Mouse (Mus musculus) MEL (cell line): ENCODE measurements around the gene Znhit6. TPM values are rescaled to one million over a fixed set of nuclear protein-coding genes. Genes with fewer than 3 reads are reported as not detected.

ENCODE experiments used
- DNase-seq: peaks from one replicate; pipeline ENCODE4 v3.0.0; 2011; ENCODE audit warnings: low read depth, low spot score
- H3K27ac ChIP-seq: 2 replicates; pipeline ENCODE4 v1.5.1; 2012; ENCODE audit warnings: low read depth, mild to moderate bottlenecking, control low read depth, low read length, moderate library complexity; ENCODE audit not compliant: control insufficient read depth
- H3K27me3 ChIP-seq, 2 experiments: fragments of 150-350 bp in 1 of 2; sonication (generic) in 1 of 2; 2 replicates each; pipeline ENCODE4 v1.6.1; 2012; ENCODE audit warnings: low read length in 2 of 2, mild to moderate bottlenecking in 2 of 2, improper control_type of control experiment in 1 of 2, moderate library complexity in 1 of 2; ENCODE audit not compliant: insufficient read depth in 2 of 2, control insufficient read depth in 1 of 2
- H3K36me3 ChIP-seq, 2 experiments: 2 replicates each; pipeline ENCODE4 v1.6.1; 2012 to 2014; ENCODE audit warnings: low read length in 2 of 2, improper control_type of control experiment in 1 of 2, inconsistent platforms in 1 of 2, mild to moderate bottlenecking in 1 of 2; ENCODE audit not compliant: insufficient read depth in 2 of 2, control insufficient read depth in 1 of 2
- H3K4me1 ChIP-seq, 2 experiments: fragments of 150-350 bp in 1 of 2; sonication (generic) in 1 of 2; 2 replicates each; pipeline ENCODE4 v1.6.1; 2012; ENCODE audit warnings: low read length in 2 of 2, improper control_type of control experiment in 1 of 2, mild to moderate bottlenecking in 1 of 2; ENCODE audit not compliant: insufficient read depth in 2 of 2, control insufficient read depth in 1 of 2
- H3K4me3 ChIP-seq, 2 experiments: fragments of 150-350 bp in 1 of 2; sonication (generic) in 1 of 2; 2 replicates each; pipeline ENCODE4 v1.5.1; 2012; ENCODE audit warnings: low read depth in 2 of 2, low read length in 2 of 2, mild to moderate bottlenecking in 2 of 2, moderate library complexity in 2 of 2, control low read depth in 1 of 2, improper control_type of control experiment in 1 of 2; ENCODE audit not compliant: control insufficient read depth in 1 of 2, insufficient read depth in 1 of 2
- H3K79me2 ChIP-seq: 2 replicates; pipeline ENCODE4 v1.6.1; 2012; ENCODE audit warnings: mild to moderate bottlenecking, low read length, moderate library complexity; ENCODE audit not compliant: control insufficient read depth, poor library complexity, insufficient read depth
- H3K9ac ChIP-seq: 2 replicates; pipeline ENCODE4 v1.6.1; 2012; ENCODE audit warnings: low read depth, mild to moderate bottlenecking, control low read depth, low read length, moderate library complexity; ENCODE audit not compliant: control insufficient read depth, poor library complexity, severe bottlenecking
- H3K9me3 ChIP-seq: fragments of 150-350 bp; sonication (generic); replicated peaks from 2 replicates; pipeline ENCODE4 v1.6.1; 2012; ENCODE audit warnings: mild to moderate bottlenecking, low read length, improper control_type of control experiment, moderate library complexity; ENCODE audit not compliant: insufficient read depth
- CHD2 ChIP-seq: IDR thresholded peaks from 2 replicates; pipeline ENCODE4 v1.6.1; 2011; ENCODE audit warnings: low read length, improper control_type of control experiment
- E2F4 ChIP-seq: IDR thresholded peaks from 2 replicates; pipeline ENCODE4 v1.6.1; 2011; ENCODE audit warnings: low read depth, low read length, improper control_type of control experiment, borderline replicate concordance
- ELF1 ChIP-seq: IDR thresholded peaks from 2 replicates; pipeline ENCODE4 v1.6.1; 2014; ENCODE audit warnings: low read depth, mild to moderate bottlenecking, inconsistent platforms, low read length, improper control_type of control experiment, moderate library complexity
- GABPA ChIP-seq: IDR thresholded peaks from 2 replicates; pipeline ENCODE4 v1.6.1; 2012; ENCODE audit warnings: low read depth, mild to moderate bottlenecking, inconsistent platforms, low read length, improper control_type of control experiment, moderate library complexity
- GATA1 ChIP-seq: IDR thresholded peaks from 2 replicates; pipeline ENCODE4 v1.6.1; 2011; ENCODE audit warnings: low read depth, low read length, improper control_type of control experiment
- HCFC1 ChIP-seq: IDR thresholded peaks from 2 replicates; pipeline ENCODE4 v1.6.1; 2012; ENCODE audit warnings: low read depth, mild to moderate bottlenecking, inconsistent platforms, low read length, improper control_type of control experiment, moderate library complexity
- JUND ChIP-seq: IDR thresholded peaks from 2 replicates; pipeline ENCODE4 v1.6.1; 2011; ENCODE audit warnings: low read depth, mild to moderate bottlenecking, improper control_type of control experiment, low read length
- KAT2A ChIP-seq: conservative IDR thresholded peaks from 2 replicates; pipeline ENCODE4 v1.6.1; 2012; ENCODE audit warnings: low read depth, low read length, improper control_type of control experiment, inconsistent platforms
- MAFK ChIP-seq: IDR thresholded peaks from 2 replicates; pipeline ENCODE4 v1.6.1; 2011; ENCODE audit warnings: low read depth, mild to moderate bottlenecking, low read length, improper control_type of control experiment, borderline replicate concordance
- MAX ChIP-seq: IDR thresholded peaks from 2 replicates; pipeline ENCODE4 v1.6.1; 2011; ENCODE audit warnings: low read length, improper control_type of control experiment
- MAZ ChIP-seq: IDR thresholded peaks from 2 replicates; pipeline ENCODE4 v1.6.1; 2012; ENCODE audit warnings: low read depth, mild to moderate bottlenecking, inconsistent platforms, low read length, improper control_type of control experiment
- MEF2A ChIP-seq: IDR thresholded peaks from 2 replicates; pipeline ENCODE4 v1.6.1; 2014; ENCODE audit warnings: low read depth, mild to moderate bottlenecking, inconsistent platforms, low read length, improper control_type of control experiment; ENCODE audit not compliant: poor library complexity, insufficient replicate concordance, severe bottlenecking; ENCODE audit errors: extremely low read depth
- MXI1 ChIP-seq: IDR thresholded peaks from 2 replicates; pipeline ENCODE4 v1.6.1; 2011; ENCODE audit warnings: mild to moderate bottlenecking, low read depth, low read length, improper control_type of control experiment
- MYB ChIP-seq: IDR thresholded peaks from 2 replicates; pipeline ENCODE4 v1.6.1; 2011; ENCODE audit warnings: mild to moderate bottlenecking, low read depth, low read length, improper control_type of control experiment
- MYC ChIP-seq: IDR thresholded peaks from 2 replicates; pipeline ENCODE4 v1.6.1; 2011; ENCODE audit warnings: low read depth, mild to moderate bottlenecking, low read length, improper control_type of control experiment, moderate library complexity
- NELFE ChIP-seq: IDR thresholded peaks from 2 replicates; pipeline ENCODE4 v1.6.1; 2011; ENCODE audit warnings: low read depth, low read length, improper control_type of control experiment
- NRF1 ChIP-seq: IDR thresholded peaks from 2 replicates; pipeline ENCODE4 v1.6.1; 2014; ENCODE audit warnings: low read depth, mild to moderate bottlenecking, inconsistent platforms, low read length, improper control_type of control experiment, moderate library complexity; ENCODE audit not compliant: poor library complexity, insufficient read depth, severe bottlenecking
- POLR2A ChIP-seq, 2 experiments: IDR thresholded peaks; 2 replicates each; pipeline ENCODE4 v1.6.1; 2011 to 2012; ENCODE audit warnings: low read length in 2 of 2, mild to moderate bottlenecking in 2 of 2, control low read depth in 1 of 2, improper control_type of control experiment in 1 of 2, low read depth in 1 of 2, moderate library complexity in 1 of 2; ENCODE audit not compliant: control insufficient read depth in 1 of 2, insufficient read depth in 1 of 2, poor library complexity in 1 of 2
- POLR2AphosphoS2 ChIP-seq: IDR thresholded peaks from 2 replicates; pipeline ENCODE4 v1.6.1; 2011; ENCODE audit warnings: low read length, improper control_type of control experiment
- POLR2AphosphoS5 ChIP-seq: IDR thresholded peaks from 2 replicates; pipeline ENCODE4 v1.6.1; 2012; ENCODE audit warnings: low read depth, borderline replicate concordance, mild to moderate bottlenecking, inconsistent platforms, low read length, moderate library complexity, mixed read lengths
- RAD21 ChIP-seq: IDR thresholded peaks from 2 replicates; pipeline ENCODE4 v1.6.1; 2011; ENCODE audit warnings: mild to moderate bottlenecking, low read depth, low read length, improper control_type of control experiment
- RCOR1 ChIP-seq: IDR thresholded peaks from 2 replicates; pipeline ENCODE4 v1.6.1; 2012; ENCODE audit warnings: low read depth, mild to moderate bottlenecking, inconsistent platforms, low read length, improper control_type of control experiment
- SIN3A ChIP-seq: IDR thresholded peaks from 2 replicates; pipeline ENCODE4 v1.6.1; 2012; ENCODE audit warnings: low read length, improper control_type of control experiment, inconsistent platforms
- SMC3 ChIP-seq: IDR thresholded peaks from 2 replicates; pipeline ENCODE4 v1.6.1; 2011; ENCODE audit warnings: low read depth, low read length, improper control_type of control experiment
- TAL1 ChIP-seq: IDR thresholded peaks from 2 replicates; pipeline ENCODE4 v1.6.1; 2012; ENCODE audit warnings: mild to moderate bottlenecking, inconsistent platforms, low read length, moderate library complexity, mixed read lengths
- TBP ChIP-seq: IDR thresholded peaks from 2 replicates; pipeline ENCODE4 v1.8.0; 2011; ENCODE audit warnings: low read depth, low read length, improper control_type of control experiment
- TCF12 ChIP-seq: IDR thresholded peaks from 2 replicates; pipeline ENCODE4 v1.6.1; 2014; ENCODE audit warnings: low read depth, mild to moderate bottlenecking, inconsistent platforms, low read length, improper control_type of control experiment, moderate library complexity
- USF2 ChIP-seq, 2 experiments: IDR thresholded peaks; 2 replicates each; pipeline ENCODE4 v1.6.1; 2011 to 2012; ENCODE audit warnings: improper control_type of control experiment in 2 of 2, low read length in 2 of 2, borderline replicate concordance in 1 of 2, inconsistent platforms in 1 of 2, low read depth in 1 of 2, mild to moderate bottlenecking in 1 of 2; ENCODE audit not compliant: insufficient read depth in 1 of 2
- ZC3H11A ChIP-seq: IDR thresholded peaks from 2 replicates; pipeline ENCODE4 v1.6.1; 2012; ENCODE audit warnings: low read depth, mild to moderate bottlenecking, inconsistent platforms, low read length, improper control_type of control experiment
- ZKSCAN1 ChIP-seq: IDR thresholded peaks from 2 replicates; pipeline ENCODE4 v1.6.1; 2012; ENCODE audit warnings: low read depth, mild to moderate bottlenecking, inconsistent platforms, low read length, improper control_type of control experiment, moderate library complexity
- ZMIZ1 ChIP-seq: IDR thresholded peaks from 2 replicates; pipeline ENCODE4 v1.6.1; 2012; ENCODE audit warnings: low read depth, mild to moderate bottlenecking, inconsistent platforms, low read length, improper control_type of control experiment, moderate library complexity
- ZNF384 ChIP-seq: IDR thresholded peaks from 2 replicates; pipeline ENCODE4 v1.6.1; 2012; ENCODE audit warnings: low read depth, mild to moderate bottlenecking, inconsistent platforms, low read length, improper control_type of control experiment
- polyA plus RNA-seq, 2 experiments: library from polyadenylated mRNA; stranded (reverse) in 1 of 2; unstranded in 1 of 2; fragments of >175 nt in 1 of 2; fragments of >200 nt in 1 of 2; gene quantifications; 2 replicates each; pipeline versions ENCODE4 v1.2.1 to v1.2.4; 2012; ENCODE audit warnings: low replicate concordance in 2 of 2, low read depth in 1 of 2; ENCODE audit not compliant: insufficient read length in 2 of 2, insufficient read depth in 1 of 2, missing spikeins in 1 of 2
- total RNA-seq: library from RNA; depleted of rRNA; stranded (reverse); fragments of 300-350 nt; gene quantifications from 2 replicates; pipeline ENCODE4 v1.2.3, GENCODE M21; 2012

Znhit6 gene
- total and polyA plus RNA-seq, 3 experiments: 35.2 to 337 (median 61.4) TPM

DNA sequence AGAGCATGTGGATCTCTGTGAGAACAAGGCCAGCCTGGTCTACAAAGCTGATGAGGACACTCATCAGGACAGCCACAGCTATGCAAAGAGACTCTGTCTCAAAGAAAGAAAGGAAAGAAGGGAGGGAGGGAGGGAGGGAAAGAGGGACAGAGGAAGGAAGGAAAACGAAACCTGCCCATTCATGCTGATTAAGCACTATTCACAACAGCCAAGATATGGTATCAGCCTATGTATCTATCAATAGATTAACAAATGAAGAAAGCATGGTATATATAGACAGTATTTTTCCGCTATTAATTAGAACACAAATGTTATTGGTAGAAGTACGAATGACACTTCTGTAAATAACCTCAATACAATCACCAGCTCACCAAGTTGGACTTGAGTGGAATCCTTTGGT lies 1.5 kb upstream of the Znhit6 start:
- Histone ChIP-seq H3K9me3 (no peaks in the 10 kb centered on the region), H3K9ac (no peak overlapping the region), H3K4me3 (no peak overlapping the region), H3K27me3 (no peaks in the 10 kb centered on the region), H3K79me2 (peaks cover 18% of the 10 kb centered on the region), H3K4me1 (peaks cover 0 to 7% of the 10 kb centered on the region in 2 experiments; a peak in 2 of 4 replicates), H3K27ac (no peak overlapping the region), H3K36me3 (peaks cover 1 to 10% of the 10 kb centered on the region in 2 experiments; a peak in 2 of 4 replicates)
- no peak for DNase-seq
- TF ChIP-seq E2F4 (no peak), MAFK (0 out of 2 replicates have a peak, but pooled peaks have one; percentile 37)
- TF ChIP-seq, all 39 proteins: peak for 1

DNA sequence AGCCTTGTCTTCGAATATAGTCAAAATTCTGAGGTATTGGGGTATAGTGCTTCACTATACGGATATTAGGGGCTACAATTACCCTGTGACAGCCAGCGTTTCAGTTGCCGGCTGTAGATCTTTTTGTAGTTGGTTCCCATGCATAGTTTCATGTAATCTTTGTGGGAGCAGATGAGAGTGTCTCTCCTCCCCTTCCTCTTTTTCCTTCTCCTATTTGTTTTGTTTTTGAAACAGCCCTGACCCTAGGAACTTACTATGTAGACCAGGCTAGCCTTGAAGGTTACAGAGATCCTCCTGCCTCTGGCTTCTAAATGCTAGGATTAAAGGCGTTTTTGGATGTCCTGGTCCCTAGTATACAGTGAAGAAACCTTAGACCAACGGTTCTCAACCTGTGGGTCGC lies 665 bp upstream of the Znhit6 start:
- H3K79me2 ChIP-seq: peaks cover 20% of the 10 kb centered on the region
- H3K9me3 ChIP-seq: no peaks in the 10 kb centered on the region
- no peaks in the 10 kb centered on the region for H3K27me3 ChIP-seq
- H3K9ac ChIP-seq: peak overlapping the region; percentile 58
- peak overlapping the region; percentile 45 to 81 for H3K4me3 ChIP-seq
- H3K27ac ChIP-seq: peak overlapping the region; percentile 55
- H3K4me1 ChIP-seq: peaks cover 0 to 7% of the 10 kb centered on the region in 2 experiments; a peak in 2 of 4 replicates
- peaks cover 3 to 10% of the 10 kb centered on the region in 2 experiments; a peak in 3 of 4 replicates for H3K36me3 ChIP-seq
- peak; percentile 75 for DNase-seq
- TF ChIP-seq POLR2AphosphoS2 (no peak), CHD2 (no peak), SMC3 (no peak), MAZ (no peak), SIN3A (0 out of 2 replicates have a peak, but pooled peaks have one; percentile 23), TAL1 (peak; percentile 38), GABPA (no peak), GATA1 (0 out of 2 replicates have a peak, but pooled peaks have one; percentile 18), MAFK (no peak), MXI1 (no peak), USF2 (IDR thresholded peaks at IDR 0.05; ENCODE audit: borderline replicate concordance in 1 of 2, insufficient read depth in 1 of 2, low read depth in 1 of 2, low read length in 2 of 2) (no peak), MYC (no peak), ZNF384 (no peak), ZMIZ1 (no peak), MEF2A (0 out of 2 replicates have a peak, but pooled peaks have one; percentile 5), KAT2A (no peak), RAD21 (no peak), ZKSCAN1 (no peak), NELFE (no peak), TBP (peak; percentile 47; the same call in 1 of the 2 replicates), MYB (no peak), NRF1 (no peak), HCFC1 (peak; percentile 18; the same call in 1 of the 2 replicates), TCF12 (no peak), RCOR1 (no peak), POLR2A (IDR thresholded peaks at IDR 0.05; ENCODE audit: control insufficient read depth in 1 of 2, insufficient read depth in 1 of 2, low read depth in 1 of 2, low read length in 2 of 2, poor library complexity in 1 of 2) (no peak), ELF1 (no peak), ZC3H11A (no peak), POLR2AphosphoS5 (no peak), MAX (no peak), JUND (no peak)
